Mouse (Mus musculus): ENCODE measurements around the gene Avpi1. TPM values are rescaled to one million over a fixed set of nuclear protein-coding genes. Genes with fewer than 3 reads are reported as not detected.

The Avpi1 gene
- total and polyA plus RNA-seq, 2 experiments, result 38.2 to 49.0 TPM

- Histone ChIP-seq H3K27me3 (ENCODE audit: control insufficient read depth, insufficient read depth, low read length) (no peaks in the 10 kb centered on the region), H3K9ac (ENCODE audit: low read depth, low read length) (no peak overlapping the region), H3K79me2 (ENCODE audit: control insufficient read depth, insufficient read depth, low read length) (peaks cover 5% of the 10 kb centered on the region; the same call in 1 of the 2 replicates), H3K4me1 (ENCODE audit: control insufficient read depth, insufficient read depth, low read length) (peaks cover 17% of the 10 kb centered on the region), H3K36me3 (ENCODE audit: control insufficient read depth, insufficient read depth, low read length) (peaks cover 18% of the 10 kb centered on the region), H3K27ac (replicated peaks; ENCODE audit: insufficient read depth, low read depth, low read length) (peak overlapping the region; percentile 59), H3K4me3 (ENCODE audit: insufficient read depth, low read depth, low read length) (no peak overlapping the region)
- peak; percentile 50 for DNase-seq (ENCODE audit: extremely low read depth, low read depth, low spot score)
- 44% methylated on average over 5 of the region's 5 CpGs for WGBS
- TF ChIP-seq CTCF (IDR thresholded peaks at IDR 0.05; ENCODE audit: low read depth, low read length) (no peak), POLR2A (IDR thresholded peaks at IDR 0.05; ENCODE audit: extremely low read depth, insufficient read depth, low read length) (no peak)
Observed at GRCm38 (mm10) chr19:42127024-42127423, 1.8 kb downstream of the Avpi1 start.

- Histone ChIP-seq H3K79me2 (ENCODE audit: control insufficient read depth, insufficient read depth, low read length) (peaks cover 5% of the 10 kb centered on the region; the same call in 1 of the 2 replicates), H3K27me3 (ENCODE audit: control insufficient read depth, insufficient read depth, low read length) (no peaks in the 10 kb centered on the region), H3K4me3 (ENCODE audit: insufficient read depth, low read depth, low read length) (no peak overlapping the region), H3K36me3 (ENCODE audit: control insufficient read depth, insufficient read depth, low read length) (peaks cover 20% of the 10 kb centered on the region), H3K9ac (ENCODE audit: low read depth, low read length) (no peak overlapping the region), H3K4me1 (ENCODE audit: control insufficient read depth, insufficient read depth, low read length) (peaks cover 17% of the 10 kb centered on the region), H3K27ac (replicated peaks; ENCODE audit: insufficient read depth, low read depth, low read length) (0 out of 2 replicates have a peak overlapping the region, but pooled peaks have one; percentile 59)
- WGBS, result 93% methylated on average over 6 of the region's 6 CpGs
- DNase-seq (ENCODE audit: extremely low read depth, low read depth, low spot score), result no peak
- TF ChIP-seq POLR2A (IDR thresholded peaks at IDR 0.05; ENCODE audit: extremely low read depth, insufficient read depth, low read length), result no peak
- TF ChIP-seq CTCF (IDR thresholded peaks at IDR 0.05; ENCODE audit: low read depth, low read length), result no peak
Observed at GRCm38 (mm10) chr19:42126219-42126605, 2.6 kb downstream of the Avpi1 start.

DNA sequence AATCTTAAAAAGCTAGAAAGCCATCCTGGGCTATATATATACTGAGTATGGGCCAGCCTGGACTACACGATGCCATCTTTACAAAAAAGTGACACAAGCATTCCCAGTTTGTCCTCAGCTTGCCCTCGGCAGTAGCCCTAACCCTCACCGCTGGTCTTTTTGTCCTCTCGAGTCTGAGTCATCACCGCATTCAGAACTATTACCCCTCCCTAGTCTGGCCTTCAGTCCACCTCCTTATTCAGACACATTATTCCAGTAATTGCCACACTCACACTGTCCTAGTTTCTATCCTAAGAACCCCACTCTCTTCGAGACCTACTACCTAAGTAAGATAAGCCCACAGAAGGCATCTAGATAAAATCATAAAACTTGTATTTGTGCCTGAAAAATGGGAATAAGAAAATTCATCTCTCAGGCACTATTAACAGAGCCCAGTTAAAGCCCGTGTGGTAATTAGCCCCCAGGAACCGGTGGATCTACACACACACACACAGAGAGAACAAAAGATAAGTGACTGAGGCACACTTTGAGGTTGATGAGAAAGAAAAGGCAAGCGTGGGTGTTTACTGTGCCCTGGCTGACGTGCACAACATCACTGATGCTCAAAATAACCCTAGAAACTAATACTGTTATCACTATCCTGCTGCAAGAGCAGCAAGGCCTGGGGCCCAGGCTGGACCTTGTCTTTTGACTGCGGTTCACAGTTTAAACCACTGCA, 3.2 kb downstream of the Avpi1 start:
- Histone ChIP-seq H3K9ac (ENCODE audit: low read depth, low read length) (no peak overlapping the region), H3K27me3 (ENCODE audit: control insufficient read depth, insufficient read depth, low read length) (no peaks in the 10 kb centered on the region), H3K79me2 (ENCODE audit: control insufficient read depth, insufficient read depth, low read length) (peaks cover 5% of the 10 kb centered on the region; the same call in 1 of the 2 replicates), H3K4me1 (ENCODE audit: control insufficient read depth, insufficient read depth, low read length) (peaks cover 17% of the 10 kb centered on the region), H3K27ac (replicated peaks; ENCODE audit: insufficient read depth, low read depth, low read length) (no peak overlapping the region), H3K4me3 (ENCODE audit: insufficient read depth, low read depth, low read length) (no peak overlapping the region), H3K36me3 (ENCODE audit: control insufficient read depth, insufficient read depth, low read length) (peaks cover 20% of the 10 kb centered on the region)
- TF ChIP-seq CTCF (IDR thresholded peaks at IDR 0.05; ENCODE audit: low read depth, low read length), result no peak
- TF ChIP-seq POLR2A (IDR thresholded peaks at IDR 0.05; ENCODE audit: extremely low read depth, insufficient read depth, low read length), result no peak
- no peak for DNase-seq (ENCODE audit: extremely low read depth, low read depth, low spot score)
- WGBS, result 86% methylated on average over 11 of the region's 11 CpGs

DNA sequence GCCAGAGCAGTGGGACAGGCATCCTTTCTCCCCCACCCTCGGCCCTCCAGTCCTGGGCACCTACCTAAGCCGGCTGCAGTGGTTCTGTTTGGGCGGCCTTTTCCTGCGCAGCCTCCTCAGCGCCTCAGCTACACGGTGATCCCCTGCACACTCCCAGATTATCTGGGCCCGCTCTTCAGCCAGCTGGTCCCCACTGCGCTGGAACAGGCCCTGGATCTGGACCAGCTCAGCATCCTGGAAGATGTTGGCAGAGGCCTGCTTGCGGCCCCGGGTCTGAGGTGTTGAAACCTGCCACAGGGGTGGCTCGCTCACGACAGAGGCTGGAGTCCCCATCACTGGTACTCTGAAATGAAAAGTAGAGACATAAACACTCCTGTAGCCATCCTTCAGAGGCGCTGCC, 4.2 kb downstream of the Avpi1 start:
- Histone ChIP-seq H3K27me3 (ENCODE audit: control insufficient read depth, insufficient read depth, low read length) (no peaks in the 10 kb centered on the region), H3K27ac (replicated peaks; ENCODE audit: insufficient read depth, low read depth, low read length) (no peak overlapping the region), H3K4me3 (ENCODE audit: insufficient read depth, low read depth, low read length) (no peak overlapping the region), H3K36me3 (ENCODE audit: control insufficient read depth, insufficient read depth, low read length) (peaks cover 21% of the 10 kb centered on the region), H3K4me1 (ENCODE audit: control insufficient read depth, insufficient read depth, low read length) (peaks cover 20% of the 10 kb centered on the region), H3K79me2 (ENCODE audit: control insufficient read depth, insufficient read depth, low read length) (peaks cover 5% of the 10 kb centered on the region; the same call in 1 of the 2 replicates), H3K9ac (ENCODE audit: low read depth, low read length) (no peak overlapping the region)
- WGBS, result 88% methylated on average over 13 of the region's 13 CpGs
- no peak for DNase-seq (ENCODE audit: extremely low read depth, low read depth, low spot score)
- TF ChIP-seq CTCF (IDR thresholded peaks at IDR 0.05; ENCODE audit: low read depth, low read length), result no peak
- no peak for TF ChIP-seq POLR2A (IDR thresholded peaks at IDR 0.05; ENCODE audit: extremely low read depth, insufficient read depth, low read length)

- TF ChIP-seq CTCF (IDR thresholded peaks at IDR 0.05; ENCODE audit: low read depth, low read length), result no peak
- TF ChIP-seq POLR2A (IDR thresholded peaks at IDR 0.05; ENCODE audit: extremely low read depth, insufficient read depth, low read length), result no peak
- H3K27ac ChIP-seq (replicated peaks; ENCODE audit: insufficient read depth, low read depth, low read length), result no peak overlapping the region; the same call in 1 of the 2 replicates
- no peak overlapping the region for H3K9ac ChIP-seq (ENCODE audit: low read depth, low read length)
- H3K36me3 ChIP-seq (ENCODE audit: control insufficient read depth, insufficient read depth, low read length), result peaks cover 39% of the 10 kb centered on the region
- no peaks in the 10 kb centered on the region for H3K79me2 ChIP-seq (ENCODE audit: control insufficient read depth, insufficient read depth, low read length)
- no peaks in the 10 kb centered on the region for H3K27me3 ChIP-seq (ENCODE audit: control insufficient read depth, insufficient read depth, low read length)
- H3K4me1 ChIP-seq (ENCODE audit: control insufficient read depth, insufficient read depth, low read length), result peaks cover 8% of the 10 kb centered on the region
- peak; percentile 81 for DNase-seq (ENCODE audit: extremely low read depth, low read depth, low spot score)
- H3K4me3 ChIP-seq (ENCODE audit: insufficient read depth, low read depth, low read length), result no peak overlapping the region
- 28% methylated on average over 8 of the region's 8 CpGs for WGBS
Observed at GRCm38 (mm10) chr19:42120451-42120850, 8.4 kb downstream of the Avpi1 start.

GRCm38 (mm10) chr19:42118596-42118995, 10.3 kb downstream of the Avpi1 start:
- H3K79me2 ChIP-seq (ENCODE audit: control insufficient read depth, insufficient read depth, low read length), result no peaks in the 10 kb centered on the region
- H3K4me3 ChIP-seq (ENCODE audit: insufficient read depth, low read depth, low read length), result no peak overlapping the region
- no peaks in the 10 kb centered on the region for H3K27me3 ChIP-seq (ENCODE audit: control insufficient read depth, insufficient read depth, low read length)
- H3K27ac ChIP-seq (replicated peaks; ENCODE audit: insufficient read depth, low read depth, low read length), result peak overlapping the region; percentile 19; the same call in 1 of the 2 replicates
- no peak overlapping the region for H3K9ac ChIP-seq (ENCODE audit: low read depth, low read length)
- peaks cover 46% of the 10 kb centered on the region for H3K36me3 ChIP-seq (ENCODE audit: control insufficient read depth, insufficient read depth, low read length)
- DNase-seq (ENCODE audit: extremely low read depth, low read depth, low spot score), result peak; percentile 37
- WGBS, result 45% methylated on average over 5 of the region's 5 CpGs
- TF ChIP-seq POLR2A (IDR thresholded peaks at IDR 0.05; ENCODE audit: extremely low read depth, insufficient read depth, low read length) (no peak), CTCF (IDR thresholded peaks at IDR 0.05; ENCODE audit: low read depth, low read length) (no peak)
- peaks cover 8% of the 10 kb centered on the region for H3K4me1 ChIP-seq (ENCODE audit: control insufficient read depth, insufficient read depth, low read length)

Measured in liver, adult 2 months (tissue).